Mouse (Mus musculus) CH12.LX (cell line): Measurements from ENCODE around the gene Ercc1. TPM values are rescaled to one million over a fixed set of nuclear protein-coding genes. Genes with fewer than 3 reads are reported as not detected.
A peak's percentile ranks its signal among the peaks of the same experiment; 100 is the strongest.

Experiments
- DNase-seq: peaks from one replicate; pipeline ENCODE4 v3.0.0-alpha.2; 2013; ENCODE audit errors: extremely low read depth
- H3K27ac ChIP-seq: 2 replicates; pipeline ENCODE4 v1.5.1; 2012; ENCODE audit warnings: low read depth, mild to moderate bottlenecking, control low read depth, moderate library complexity; ENCODE audit not compliant: insufficient read depth
- H3K27me3 ChIP-seq: replicated peaks from 2 replicates; pipeline ENCODE3; 2012; ENCODE audit warnings: inconsistent platforms
- H3K36me3 ChIP-seq, 2 experiments: replicated peaks in 1 of 2; 2 replicates each; pipeline versions ENCODE3 to v1.6.1; 2012; ENCODE audit warnings: inconsistent platforms in 1 of 2, low read length in 1 of 2, mild to moderate bottlenecking in 1 of 2, mixed read lengths in 1 of 2, moderate library complexity in 1 of 2; ENCODE audit not compliant: control insufficient read depth in 1 of 2, insufficient read depth in 1 of 2
- H3K4me1 ChIP-seq, 2 experiments: 2 replicates each; pipeline ENCODE4 v1.6.1; 2012; ENCODE audit warnings: inconsistent platforms in 1 of 2, moderate library complexity in 1 of 2; ENCODE audit not compliant: insufficient read depth in 2 of 2, control insufficient read depth in 1 of 2
- H3K4me2 ChIP-seq: 2 replicates; pipeline ENCODE4 v1.6.1; 2012; ENCODE audit warnings: low read depth, mild to moderate bottlenecking, control low read depth; ENCODE audit not compliant: poor library complexity, insufficient read depth, severe bottlenecking
- H3K4me3 ChIP-seq, 3 experiments: fragments of 150-350 bp in 1 of 3; sonication (generic) in 1 of 3; replicated peaks in 1 of 3; 2 replicates each; pipeline versions ENCODE3 to v1.5.1; 2011 to 2012; ENCODE audit warnings: low read depth in 2 of 3, low read length in 2 of 3, mild to moderate bottlenecking in 2 of 3, moderate library complexity in 2 of 3, control low read depth in 1 of 3, improper control_type of control experiment in 1 of 3, inconsistent platforms in 1 of 3, mixed read lengths in 1 of 3; ENCODE audit not compliant: poor library complexity in 1 of 3
- H3K79me2 ChIP-seq: replicated peaks from 2 replicates; pipeline ENCODE4 v1.6.1; 2012; ENCODE audit warnings: mild to moderate bottlenecking, moderate library complexity; ENCODE audit not compliant: control insufficient read depth, poor library complexity, insufficient read depth, severe bottlenecking; ENCODE audit errors: extremely low read depth
- H3K9ac ChIP-seq: 2 replicates; pipeline ENCODE4 v1.6.1; 2012; ENCODE audit warnings: low read depth, mild to moderate bottlenecking, control low read depth, moderate library complexity; ENCODE audit not compliant: insufficient read depth
- H3K9me3 ChIP-seq: replicated peaks from 2 replicates; pipeline ENCODE3; 2012; ENCODE audit warnings: low read length, inconsistent platforms, mixed read lengths
- CHD1 ChIP-seq: IDR thresholded peaks from 2 replicates; pipeline ENCODE4 v1.6.1; 2012; ENCODE audit warnings: low read depth, low read length, improper control_type of control experiment, inconsistent platforms
- CHD2 ChIP-seq: IDR thresholded peaks from 2 replicates; pipeline ENCODE4 v1.6.1; 2011; ENCODE audit warnings: low read length, improper control_type of control experiment
- EP300 ChIP-seq: IDR thresholded peaks from 2 replicates; pipeline ENCODE4 v1.6.1; 2011; ENCODE audit warnings: low read length, improper control_type of control experiment
- ETS1 ChIP-seq: conservative IDR thresholded peaks from 2 replicates; pipeline ENCODE4 v1.6.1; 2012; ENCODE audit warnings: low read depth, mild to moderate bottlenecking, inconsistent platforms, low read length, improper control_type of control experiment, moderate library complexity
- JUN ChIP-seq: IDR thresholded peaks from 2 replicates; pipeline ENCODE4 v1.6.1; 2011; ENCODE audit warnings: low read depth, mild to moderate bottlenecking, low read length, improper control_type of control experiment, moderate library complexity; ENCODE audit not compliant: insufficient read depth
- JUND ChIP-seq: conservative IDR thresholded peaks from 2 replicates; pipeline ENCODE4 v1.6.1; 2011; ENCODE audit warnings: low read depth, low read length, improper control_type of control experiment
- MAZ ChIP-seq: IDR thresholded peaks from 2 replicates; pipeline ENCODE4 v1.6.1; 2012; ENCODE audit warnings: low read depth, mild to moderate bottlenecking, inconsistent platforms, low read length, improper control_type of control experiment, moderate library complexity
- MYC ChIP-seq: IDR thresholded peaks from 2 replicates; pipeline ENCODE4 v1.6.1; 2011; ENCODE audit warnings: low read depth, mild to moderate bottlenecking, improper control_type of control experiment, low read length
- NELFE ChIP-seq: IDR thresholded peaks from 2 replicates; pipeline ENCODE4 v1.6.1; 2011; ENCODE audit warnings: low read depth, low read length, improper control_type of control experiment
- POLR2A ChIP-seq: IDR thresholded peaks from 2 replicates; pipeline ENCODE4 v1.6.1; 2011; ENCODE audit warnings: low read depth, mild to moderate bottlenecking, improper control_type of control experiment, low read length
- POLR2AphosphoS2 ChIP-seq: IDR thresholded peaks from 2 replicates; pipeline ENCODE4 v1.6.1; 2011; ENCODE audit warnings: low read depth, low read length, improper control_type of control experiment
- SIN3A ChIP-seq: IDR thresholded peaks from 2 replicates; pipeline ENCODE4 v1.6.1; 2012; ENCODE audit warnings: low read length, improper control_type of control experiment, inconsistent platforms
- TBP ChIP-seq: conservative IDR thresholded peaks from 2 replicates; pipeline ENCODE4 v1.6.1; 2011; ENCODE audit warnings: low read depth, low read length, improper control_type of control experiment
- TCF12 ChIP-seq: IDR thresholded peaks from 2 replicates; pipeline ENCODE4 v1.6.1; 2014; ENCODE audit warnings: low read depth, mild to moderate bottlenecking, inconsistent platforms, low read length, improper control_type of control experiment
- ZC3H11A ChIP-seq: IDR thresholded peaks from 2 replicates; pipeline ENCODE4 v1.6.1; 2012; ENCODE audit warnings: low read depth, mild to moderate bottlenecking, inconsistent platforms, low read length, improper control_type of control experiment
- ZKSCAN1 ChIP-seq: IDR thresholded peaks from 2 replicates; pipeline ENCODE4 v1.6.1; 2012; ENCODE audit warnings: low read depth, inconsistent platforms, low read length, improper control_type of control experiment, borderline replicate concordance
- dilution Hi-C: fragments of 300-500 bp; cut with MboI; formaldehyde crosslinking; loops from 2 replicates; pipeline ENCODE4 v1.14.3; 2020; ENCODE audit warnings: low sequenced_read_pairs; ENCODE audit not compliant: extremely low pct_unique_long_range_greater_than_20kb, extremely low pct_ligation_motif_present
- in situ Hi-C: fragments of 300-500 bp; cut with MboI; formaldehyde crosslinking; loops from 3 replicates; pipeline ENCODE4 v1.14.3; 2019; ENCODE audit warnings: low sequenced_read_pairs, low pct_ligation_motif_present, low pct_unique_long_range_greater_than_20kb, mixed read lengths
- polyA plus RNA-seq: library from polyadenylated mRNA; unstranded; fragments of >175 nt; gene quantifications from 2 replicates; pipeline ENCODE4 v1.2.1, GENCODE M21; 2012; ENCODE audit warnings: low read depth; ENCODE audit not compliant: insufficient read length
- total RNA-seq, 2 experiments: library from RNA; depleted of rRNA; stranded (reverse); fragments of 300-350 nt in 1 of 2; fragments of >200 nt in 1 of 2; gene quantifications; 2 replicates each; pipeline ENCODE4 v1.2.3; 2012 to 2014

The Ercc1 gene
- total and polyA plus RNA-seq, 3 experiments, result 26.9 to 28.2 (median 27.7) TPM

GRCm38 (mm10) chr7:19300501-19301421 lies 43.8 kb upstream of the Ercc1 start (continued):
- TF ChIP-seq EP300 (peak; percentile 43; the same call in 1 of the 2 replicates), ETS1 (no peak), JUND (no peak; the same call in 1 of the 2 replicates), JUN (no peak), POLR2AphosphoS2 (no peak), TBP (peak; percentile 100), TCF12 (peak; percentile 39; the same call in 1 of the 2 replicates), MAZ (0 out of 2 replicates have a peak, but pooled peaks have one; percentile 34), ZKSCAN1 (no peak), SIN3A (peak; percentile 74), MYC (peak; percentile 92)

- no peaks in the 10 kb centered on the region for H3K79me2 ChIP-seq
- in situ Hi-C loops, result no loop called here
- dilution Hi-C loops, result no loop called here
- H3K9me3 ChIP-seq, result peaks cover 3% of the 10 kb centered on the region
- H3K9ac ChIP-seq, result no peak overlapping the region
- no peaks in the 10 kb centered on the region for H3K36me3 ChIP-seq
- peaks cover 2 to 25% of the 10 kb centered on the region in 2 experiments; a peak in 3 of 4 replicates for H3K4me1 ChIP-seq
- no peak overlapping the region for H3K27ac ChIP-seq
- peaks cover 49% of the 10 kb centered on the region for H3K27me3 ChIP-seq
- peak overlapping the region; percentile 44 for H3K4me2 ChIP-seq
- TF ChIP-seq POLR2A, result no peak
- TF ChIP-seq, all 38 proteins: peak for 0
- H3K4me3 ChIP-seq, result no peak overlapping the region
- no peak for DNase-seq
Measured at GRCm38 (mm10) chr7:19301461-19302263, 42.9 kb upstream of the Ercc1 start.

- TF ChIP-seq CHD1 (no peak), CHD2 (peak; percentile 19; the same call in 1 of the 2 replicates), ZC3H11A (no peak), NELFE (no peak)
- H3K27me3 ChIP-seq, result peaks cover 57% of the 10 kb centered on the region
- no peak for DNase-seq
- peaks cover 2 to 25% of the 10 kb centered on the region in 2 experiments; a peak in 3 of 4 replicates for H3K4me1 ChIP-seq
- no peaks in the 10 kb centered on the region for H3K79me2 ChIP-seq
- no peak overlapping the region for H3K27ac ChIP-seq
- no peak overlapping the region for H3K4me3 ChIP-seq
- H3K4me2 ChIP-seq, result no peak overlapping the region; the same call in 1 of the 2 replicates
- H3K9ac ChIP-seq, result no peak overlapping the region
- in situ Hi-C loops (no loop called here), dilution Hi-C loops (no loop called here)
- no peaks in the 10 kb centered on the region for H3K9me3 ChIP-seq
- no peaks in the 10 kb centered on the region for H3K36me3 ChIP-seq
Measured at GRCm38 (mm10) chr7:19302264-19303045, 42.1 kb upstream of the Ercc1 start.
